Mouse (Mus musculus) erythroblast, embryonic 14.5 days (primary cell): Measurements from ENCODE around the gene Nell2.

ENCODE experiments used
- GATA1 ChIP-seq: IDR thresholded peaks from 2 replicates; pipeline ENCODE4 v1.6.1; 2012; ENCODE audit warnings: low read length, inconsistent platforms, mixed read lengths
- TAL1 ChIP-seq: IDR thresholded peaks from 3 replicates; pipeline ENCODE4 v1.6.1; 2012; ENCODE audit warnings: low read length, inconsistent platforms, mixed read lengths

- TF ChIP-seq TAL1 (no peak), GATA1 (no peak)
Measured at GRCm38 (mm10) chr15:95388950-95389349, 139.4 kb downstream of the Nell2 start.
